Mouse (Mus musculus) kidney, postnatal 0 days (tissue): ENCODE measurements around the gene Pik3r1. TPM values are rescaled to one million over a fixed set of nuclear protein-coding genes. Genes with fewer than 3 reads are reported as not detected.
A peak's percentile ranks its signal among the peaks of the same experiment; 100 is the strongest.

ENCODE experiments used
- ATAC-seq: fragments of 200-750 bp; cut with Nextera tagmentation; replicated peaks from 2 replicates; pipeline ENCODE4 v1.8.0; 2017; ENCODE audit warnings: low read depth, moderate number of reproducible peaks, moderate TSS enrichment, moderate library complexity; ENCODE audit not compliant: low FRiP score
- DNase-seq: peaks from one replicate; pipeline ENCODE4 v3.0.0-alpha.2; 2016; ENCODE audit warnings: low spot score
- H3K27ac ChIP-seq: fragments of 300-500 bp; sonication (generic); 2 replicates; pipeline ENCODE4 v1.5.1; 2014; ENCODE audit warnings: mild to moderate bottlenecking
- H3K27me3 ChIP-seq: fragments of 300-500 bp; sonication (generic); 2 replicates; pipeline ENCODE4 v1.6.1; 2014; ENCODE audit warnings: low read length, mixed read lengths; ENCODE audit not compliant: insufficient read depth
- H3K36me3 ChIP-seq: fragments of 300-500 bp; sonication (generic); 2 replicates; pipeline ENCODE4 v1.6.1; 2014; ENCODE audit warnings: low read length, mixed read lengths; ENCODE audit not compliant: insufficient read depth
- H3K4me1 ChIP-seq: fragments of 300-500 bp; sonication (generic); replicated peaks from 2 replicates; pipeline ENCODE4 v1.6.1; 2014; ENCODE audit warnings: antibody characterized with exemption, low read length, mixed read lengths; ENCODE audit not compliant: insufficient read depth
- H3K4me2 ChIP-seq: fragments of 300-500 bp; sonication (generic); 2 replicates; pipeline ENCODE4 v1.6.1; 2014; ENCODE audit warnings: mild to moderate bottlenecking, low read length, moderate library complexity, mixed read lengths
- H3K4me3 ChIP-seq: fragments of 300-500 bp; sonication (generic); replicated peaks from 2 replicates; pipeline ENCODE4 v1.5.1; 2014; ENCODE audit warnings: low read depth, low read length
- H3K9ac ChIP-seq: fragments of 300-500 bp; sonication (generic); 2 replicates; pipeline ENCODE4 v1.6.1; 2014; ENCODE audit warnings: low read depth, low read length
- H3K9me3 ChIP-seq: fragments of 300-500 bp; sonication (generic); replicated peaks from 2 replicates; pipeline ENCODE4 v1.6.1; 2016; ENCODE audit warnings: low read length, inconsistent platforms, mixed read lengths
- CTCF ChIP-seq: IDR thresholded peaks from 2 replicates; pipeline ENCODE4 v1.5.1; 2016; ENCODE audit warnings: antibody characterized with exemption, low read depth, mild to moderate bottlenecking, moderate library complexity
- WGBS: fragments of 180-500 bp; shearing (Covaris S2); extraction: QIAGEN DNeasy Blood & Tissue Kit; methylation state at CpG from one replicate; pipeline ENCODE4 v1.1.7; 2014; 5-methylcytosine and 5-hydroxymethylcytosine counted together
- polyA plus RNA-seq: library from polyadenylated mRNA; unstranded; fragments of >200 nt; fragmentation: Nextera tagmentation; extraction: Ambion mirVana; gene quantifications from 2 replicates; pipeline ENCODE4 v1.2.1, GENCODE M21; 2015

The Pik3r1 gene
- polyA plus RNA-seq, 1 experiment from 2014 or later = 30.3 TPM

DNA sequence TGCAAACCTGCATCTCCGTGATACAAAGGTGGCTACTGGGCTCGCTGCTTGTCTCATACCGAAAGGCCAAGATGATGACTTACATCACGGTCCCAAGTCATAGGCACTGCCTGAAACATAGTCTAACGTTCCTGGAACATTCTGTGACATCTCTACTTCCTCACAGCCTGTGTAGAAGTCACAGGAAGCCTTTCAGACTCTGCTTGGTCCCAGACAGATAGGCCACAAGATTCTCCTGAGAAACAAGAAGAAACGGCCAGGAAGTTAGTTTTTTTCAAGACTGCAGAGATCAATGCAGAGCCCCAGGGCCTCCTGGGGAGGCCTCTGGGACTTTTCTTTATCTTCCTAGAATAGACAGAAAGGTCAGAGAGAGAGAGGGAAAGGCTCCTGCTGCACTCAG, 29.0 kb upstream of the Pik3r1 start:
- Histone ChIP-seq H3K4me2 (no peak overlapping the region), H3K27ac (no peak overlapping the region), H3K4me3 (no peak overlapping the region), H3K9me3 (no peaks in the 10 kb centered on the region), H3K36me3 (no peaks in the 10 kb centered on the region), H3K9ac (no peak overlapping the region), H3K27me3 (no peaks in the 10 kb centered on the region), H3K4me1 (no peaks in the 10 kb centered on the region)
- WGBS = 76% methylated on average over 6 of the region's 6 CpGs
- no peak for TF ChIP-seq CTCF
- DNase-seq (no peak), ATAC-seq (no peak)

DNA sequence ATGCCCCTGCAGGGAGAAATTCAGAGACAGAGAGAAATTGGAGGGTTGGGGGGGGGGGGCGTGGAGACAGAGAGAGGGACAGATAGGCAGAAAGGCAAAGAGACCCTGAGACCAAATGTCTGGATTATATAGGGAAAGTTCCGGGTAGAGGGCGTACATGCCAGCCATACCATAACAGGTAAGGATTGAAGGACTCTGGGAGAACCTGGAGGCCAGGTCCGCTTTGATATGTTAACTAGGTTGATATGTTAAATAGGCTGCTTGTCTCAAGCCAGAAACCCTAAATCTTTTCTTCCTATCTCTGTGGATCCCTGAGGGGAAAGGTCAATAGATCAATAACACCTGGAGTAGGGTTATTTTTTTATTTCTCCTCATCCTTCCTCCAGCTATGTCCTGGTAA, 17.7 kb upstream of the Pik3r1 start:
- Histone ChIP-seq H3K4me2 (no peak overlapping the region), H3K27me3 (no peaks in the 10 kb centered on the region), H3K9me3 (no peaks in the 10 kb centered on the region), H3K27ac (no peak overlapping the region), H3K4me3 (no peak overlapping the region), H3K36me3 (no peaks in the 10 kb centered on the region), H3K9ac (no peak overlapping the region), H3K4me1 (no peaks in the 10 kb centered on the region)
- WGBS = 83% methylated on average over 4 of the region's 4 CpGs
- TF ChIP-seq CTCF = no peak
- ATAC-seq = no peak
- no peak for DNase-seq

DNA sequence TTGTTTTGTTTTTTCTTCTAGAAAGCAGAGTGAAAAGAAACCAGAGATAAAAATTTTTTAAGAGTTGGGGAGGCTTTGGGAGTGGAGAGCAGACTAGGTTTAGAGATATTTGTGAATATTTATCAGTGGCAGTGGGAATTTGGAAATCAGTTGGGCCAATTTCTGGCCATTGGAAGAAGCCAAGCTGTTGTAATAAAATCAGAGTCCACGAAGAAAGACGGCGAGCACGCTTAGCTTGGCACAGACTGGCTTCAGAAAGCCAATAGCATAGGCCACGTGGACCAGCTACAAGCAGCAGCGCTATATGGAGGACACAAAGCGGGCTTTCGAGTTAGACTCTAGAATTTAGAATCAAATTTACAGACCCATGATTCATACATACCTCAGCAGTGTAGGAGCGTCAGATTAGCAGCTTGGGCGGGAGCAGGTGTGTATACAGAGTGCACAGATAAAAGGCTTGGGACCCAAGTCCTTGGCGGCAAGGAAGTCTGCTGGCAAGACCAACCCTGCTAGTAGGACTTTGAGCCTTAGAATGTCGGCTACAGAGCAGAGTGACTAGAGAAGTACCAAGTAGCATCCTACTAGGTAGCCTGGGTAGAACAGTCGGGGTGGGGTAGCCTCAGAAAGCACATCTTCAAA, 16.8 kb upstream of the Pik3r1 start:
- Histone ChIP-seq H3K9ac (no peak overlapping the region), H3K27ac (no peak overlapping the region), H3K9me3 (no peaks in the 10 kb centered on the region), H3K27me3 (no peaks in the 10 kb centered on the region), H3K4me2 (no peak overlapping the region), H3K4me1 (no peaks in the 10 kb centered on the region), H3K36me3 (no peaks in the 10 kb centered on the region), H3K4me3 (no peak overlapping the region)
- TF ChIP-seq CTCF = no peak
- ATAC-seq (no peak), DNase-seq (no peak)
- WGBS = 95% methylated on average over 13 of the region's 13 CpGs

DNA sequence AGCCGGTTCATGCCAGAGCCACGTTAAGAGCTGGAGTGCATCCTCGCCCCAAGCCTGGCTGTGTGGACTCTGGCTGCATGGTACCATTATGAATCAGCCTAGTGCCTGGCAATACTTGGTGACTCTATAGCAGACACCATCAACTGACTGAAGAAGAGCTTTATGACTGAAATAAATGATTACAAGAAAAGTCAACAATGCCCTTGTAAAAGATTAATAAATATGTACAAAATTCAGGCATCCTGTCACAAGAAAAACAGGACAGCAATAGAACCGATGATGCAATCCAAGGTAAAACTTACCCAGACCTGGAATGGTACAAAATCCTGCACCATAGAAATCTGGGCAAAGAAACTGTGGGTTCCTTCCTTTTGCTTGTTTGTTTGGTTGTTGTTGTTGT, 11.0 kb upstream of the Pik3r1 start:
- 93% methylated on average over 4 of the region's 4 CpGs for WGBS
- H3K4me1 ChIP-seq = no peaks in the 10 kb centered on the region
- no peaks in the 10 kb centered on the region for H3K27me3 ChIP-seq
- no peak overlapping the region for H3K27ac ChIP-seq
- no peaks in the 10 kb centered on the region for H3K36me3 ChIP-seq
- H3K9me3 ChIP-seq = no peaks in the 10 kb centered on the region
- H3K4me3 ChIP-seq = no peak overlapping the region
- no peak for DNase-seq
- H3K4me2 ChIP-seq = no peak overlapping the region
- ATAC-seq = no peak
- H3K9ac ChIP-seq = no peak overlapping the region
- no peak for TF ChIP-seq CTCF

DNA sequence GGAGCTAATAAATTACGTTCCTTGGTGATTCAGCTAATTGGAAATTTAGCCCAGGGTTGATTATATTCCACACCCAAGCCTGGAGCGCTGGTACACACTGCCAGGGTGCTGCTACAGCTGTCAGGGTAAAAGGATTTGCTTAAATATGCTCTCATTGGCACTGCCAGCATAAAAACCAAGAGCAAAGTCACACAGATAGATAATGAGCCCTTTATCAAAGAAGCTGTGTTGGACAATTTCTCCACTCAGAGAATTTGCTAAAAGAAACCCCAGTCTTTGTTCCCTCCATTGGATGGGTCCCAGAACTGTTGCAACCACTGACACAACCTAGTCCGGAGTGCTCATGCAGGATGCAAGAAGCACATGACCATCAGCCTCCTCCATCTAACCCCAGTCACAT, 9.8 kb upstream of the Pik3r1 start:
- no peak for TF ChIP-seq CTCF
- DNase-seq (no peak), ATAC-seq (no peak)
- no peak overlapping the region for H3K4me2 ChIP-seq
- no peak overlapping the region for H3K27ac ChIP-seq
- H3K4me3 ChIP-seq = no peak overlapping the region
- 83% methylated on average over 3 of the region's 3 CpGs for WGBS
- H3K27me3 ChIP-seq = no peaks in the 10 kb centered on the region
- H3K9me3 ChIP-seq = no peaks in the 10 kb centered on the region
- no peaks in the 10 kb centered on the region for H3K36me3 ChIP-seq
- no peaks in the 10 kb centered on the region for H3K4me1 ChIP-seq
- H3K9ac ChIP-seq = no peak overlapping the region

DNA sequence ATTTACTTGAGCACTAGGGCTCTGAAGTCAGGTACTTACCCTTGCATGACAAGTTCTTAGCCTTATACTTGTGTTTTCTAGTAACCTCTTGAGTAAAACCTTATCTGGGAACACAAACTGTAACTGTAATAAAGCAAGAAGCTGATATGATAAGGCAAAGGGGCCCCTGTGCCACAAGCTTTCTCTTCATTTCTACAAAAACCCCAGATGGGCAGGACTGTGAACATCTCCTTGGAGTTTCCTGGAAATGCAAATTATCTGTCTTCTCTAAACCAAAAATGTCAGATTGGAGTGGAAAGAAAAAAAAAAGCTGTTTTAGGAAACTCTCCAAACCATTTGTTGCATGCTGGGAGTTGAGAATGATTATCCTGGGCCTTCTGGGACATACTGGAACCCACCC, 3.1 kb upstream of the Pik3r1 start:
- Histone ChIP-seq H3K4me2 (no peak overlapping the region), H3K27ac (no peak overlapping the region), H3K9ac (no peak overlapping the region), H3K27me3 (no peaks in the 10 kb centered on the region), H3K4me1 (no peaks in the 10 kb centered on the region), H3K9me3 (no peaks in the 10 kb centered on the region), H3K36me3 (no peaks in the 10 kb centered on the region), H3K4me3 (no peak overlapping the region)
- no peak for DNase-seq
- TF ChIP-seq CTCF = no peak
- no peak for ATAC-seq

DNA sequence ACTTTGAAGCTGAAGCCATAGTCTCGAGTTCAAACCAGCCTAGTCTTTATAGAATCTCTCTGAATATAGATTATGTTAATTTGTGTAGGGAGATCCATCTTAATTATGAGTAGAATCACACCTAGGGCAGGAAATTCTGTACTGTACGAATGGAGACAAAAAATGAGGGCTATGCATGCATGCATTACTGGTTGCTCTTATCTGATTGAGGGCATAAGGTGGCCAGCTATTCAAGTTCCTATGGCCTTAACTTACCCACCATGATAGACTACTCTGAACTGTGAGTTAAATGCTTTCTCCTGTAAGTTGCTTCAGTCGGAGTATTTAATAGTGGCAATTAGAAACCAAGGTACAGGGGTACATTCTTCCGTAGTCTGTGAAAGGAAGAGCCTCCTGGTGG, 1.9 kb upstream of the Pik3r1 start:
- no peak overlapping the region for H3K4me3 ChIP-seq
- H3K36me3 ChIP-seq = no peaks in the 10 kb centered on the region
- no peak overlapping the region for H3K9ac ChIP-seq
- ATAC-seq = no peak
- WGBS = 74% methylated on average over 4 of the region's 4 CpGs
- no peaks in the 10 kb centered on the region for H3K9me3 ChIP-seq
- no peak overlapping the region for H3K27ac ChIP-seq
- TF ChIP-seq CTCF = peak; percentile 29; the same call in 1 of the 2 replicates
- H3K27me3 ChIP-seq = no peaks in the 10 kb centered on the region
- no peak for DNase-seq
- 0 out of 2 replicates have a peak, but pooled peaks cover 4% of the 10 kb centered on the region for H3K4me1 ChIP-seq
- H3K4me2 ChIP-seq = no peak overlapping the region
